Mouse (Mus musculus) heart, embryonic 15.5 days (tissue): ENCODE measurements around the gene E2f3. TPM values are rescaled to one million over a fixed set of nuclear protein-coding genes. Genes with fewer than 3 reads are reported as not detected.

Experiments used
- ATAC-seq: fragments of 200-750 bp; cut with Nextera tagmentation; replicated peaks from 2 replicates; pipeline ENCODE4 v1.8.0; 2017; ENCODE audit warnings: low read depth, moderate TSS enrichment; ENCODE audit not compliant: insufficient number of reproducible peaks, insufficient read depth, low FRiP score
- H3K27ac ChIP-seq: fragments of 300-500 bp; sonication (generic); 2 replicates; pipeline ENCODE4 v1.5.1; 2015; ENCODE audit warnings: mild to moderate bottlenecking, inconsistent platforms
- H3K27me3 ChIP-seq: fragments of 300-500 bp; sonication (generic); 2 replicates; pipeline ENCODE4 v1.6.1; 2015; ENCODE audit warnings: inconsistent platforms
- H3K36me3 ChIP-seq: fragments of 300-500 bp; sonication (generic); 2 replicates; pipeline ENCODE4 v1.6.1; 2015; ENCODE audit warnings: mild to moderate bottlenecking, inconsistent platforms
- H3K4me1 ChIP-seq: fragments of 300-500 bp; sonication (generic); replicated peaks from 2 replicates; pipeline ENCODE4 v1.6.1; 2015; ENCODE audit warnings: inconsistent platforms
- H3K4me2 ChIP-seq: fragments of 300-500 bp; sonication (generic); 2 replicates; pipeline ENCODE4 v1.6.1; 2015; ENCODE audit warnings: inconsistent platforms, mild to moderate bottlenecking, moderate library complexity
- H3K4me3 ChIP-seq: fragments of 300-500 bp; sonication (generic); 2 replicates; pipeline ENCODE4 v1.5.1; 2015; ENCODE audit warnings: mild to moderate bottlenecking, inconsistent platforms
- H3K9ac ChIP-seq: fragments of 300-500 bp; sonication (generic); 2 replicates; pipeline ENCODE4 v1.6.1; 2015; ENCODE audit warnings: mild to moderate bottlenecking, inconsistent platforms
- H3K9me3 ChIP-seq: fragments of 300-500 bp; sonication (generic); replicated peaks from 2 replicates; pipeline ENCODE4 v1.6.1; 2016; ENCODE audit warnings: inconsistent platforms
- WGBS: fragments of 180-500 bp; shearing (Covaris S2); methylation state at CpG from one replicate; pipeline ENCODE4 v1.1.7; 2015; ENCODE audit warnings: mixed read lengths; 5-methylcytosine and 5-hydroxymethylcytosine counted together
- polyA plus RNA-seq: library from polyadenylated mRNA; unstranded; fragments of >200 nt; fragmentation: Nextera tagmentation; extraction: Ambion mirVana; gene quantifications from 2 replicates; pipeline ENCODE4 v1.2.1, GENCODE M21; 2015

The E2f3 gene
- polyA plus RNA-seq, 1 experiment from 2014 or later = 6.9 TPM

GRCm38 (mm10) chr13:29977358-29977757 lies 8.5 kb downstream of the E2f3 start:
- Histone ChIP-seq H3K4me2 (no peak overlapping the region), H3K4me3 (no peak overlapping the region), H3K27ac (no peak overlapping the region), H3K27me3 (no peaks in the 10 kb centered on the region), H3K9ac (no peak overlapping the region), H3K4me1 (peaks cover 57% of the 10 kb centered on the region), H3K36me3 (no peaks in the 10 kb centered on the region), H3K9me3 (no peaks in the 10 kb centered on the region)
- no peak for ATAC-seq
- 75% methylated on average over 11 of the region's 11 CpGs for WGBS

DNA sequence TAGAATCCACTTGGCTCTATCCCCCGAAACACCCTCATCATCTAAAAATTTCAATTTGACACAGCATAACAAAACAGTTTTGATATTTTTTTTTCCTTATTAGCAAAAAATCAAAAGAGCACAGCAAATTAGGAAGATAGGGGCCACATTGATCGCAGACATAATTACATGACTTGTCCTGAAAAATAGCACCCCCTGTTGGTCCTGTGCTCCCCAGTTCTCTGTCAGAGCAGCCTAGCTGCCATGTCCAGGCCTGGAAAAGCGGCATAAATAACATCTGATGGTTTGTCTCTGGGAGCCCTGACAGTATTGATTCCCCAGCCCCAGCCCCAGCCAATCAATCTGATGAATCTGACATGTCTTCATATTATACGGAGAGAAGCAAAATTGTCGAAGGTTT lies 11.8 kb downstream of the E2f3 start:
- H3K27me3 ChIP-seq = no peaks in the 10 kb centered on the region

DNA sequence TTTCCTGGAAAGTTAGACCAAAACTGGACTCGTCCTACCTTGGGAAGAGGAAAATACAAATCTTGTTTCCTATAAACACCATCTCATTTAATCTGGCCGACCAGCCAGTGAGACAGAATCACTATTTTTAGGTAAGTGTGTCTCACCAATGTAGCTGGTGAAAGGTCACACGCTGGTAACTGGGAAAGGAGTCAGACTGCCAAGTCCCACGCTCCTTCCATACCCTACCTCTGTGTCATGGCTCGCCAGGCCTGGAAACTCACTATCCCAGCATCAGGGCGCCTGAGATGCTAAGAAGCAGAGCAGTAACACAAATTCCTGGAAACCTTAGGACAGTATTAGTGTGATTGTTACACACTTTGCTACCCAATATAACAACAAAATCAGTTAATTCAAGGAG lies 12.3 kb downstream of the E2f3 start:
- no peak overlapping the region for H3K27ac ChIP-seq
- H3K9ac ChIP-seq = no peak overlapping the region
- 66% methylated on average over 6 of the region's 6 CpGs for WGBS
- H3K27me3 ChIP-seq = no peaks in the 10 kb centered on the region
- H3K4me2 ChIP-seq = no peak overlapping the region
- ATAC-seq = no peak
- H3K4me1 ChIP-seq = peaks cover 30% of the 10 kb centered on the region
- no peaks in the 10 kb centered on the region for H3K9me3 ChIP-seq
- no peak overlapping the region for H3K4me3 ChIP-seq
- H3K36me3 ChIP-seq = no peaks in the 10 kb centered on the region

More for the DNA sequence above, 11.8 kb downstream of the E2f3 start:
- Histone ChIP-seq H3K4me1 (peaks cover 30% of the 10 kb centered on the region), H3K4me3 (no peak overlapping the region), H3K9me3 (no peaks in the 10 kb centered on the region), H3K27ac (no peak overlapping the region), H3K9ac (no peak overlapping the region), H3K36me3 (no peaks in the 10 kb centered on the region), H3K4me2 (no peak overlapping the region)
- ATAC-seq = no peak
- 85% methylated on average over 5 of the region's 5 CpGs for WGBS

GRCm38 (mm10) chr13:29970333-29970732 lies 15.5 kb downstream of the E2f3 start:
- H3K9ac ChIP-seq = no peak overlapping the region
- WGBS = 89% methylated on average over 7 of the region's 7 CpGs
- H3K27me3 ChIP-seq = no peaks in the 10 kb centered on the region
- H3K4me1 ChIP-seq = peaks cover 22% of the 10 kb centered on the region
- H3K4me2 ChIP-seq = no peak overlapping the region
- H3K27ac ChIP-seq = no peak overlapping the region
- H3K36me3 ChIP-seq = peaks cover 3% of the 10 kb centered on the region; the same call in 1 of the 2 replicates
- H3K4me3 ChIP-seq = no peak overlapping the region
- H3K9me3 ChIP-seq = no peaks in the 10 kb centered on the region
- no peak for ATAC-seq

DNA sequence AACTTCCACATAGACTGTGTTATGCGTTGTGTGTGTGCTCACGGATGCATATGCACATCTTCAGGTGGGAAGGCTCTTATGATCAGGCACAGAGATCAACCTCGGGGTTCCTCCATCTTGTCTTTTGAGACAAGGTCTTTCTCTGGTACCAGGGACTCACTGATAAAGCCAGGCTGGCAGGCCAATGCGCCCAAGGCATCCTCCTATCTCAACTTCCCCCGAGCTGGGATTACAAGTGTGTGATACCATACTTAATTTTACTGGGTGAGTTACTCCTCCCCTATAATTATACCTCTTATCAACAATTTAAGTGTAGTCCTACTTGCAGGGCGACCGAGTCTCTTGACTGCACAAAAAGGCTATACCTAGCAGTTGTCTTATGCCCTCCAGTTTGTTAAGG lies 17.2 kb downstream of the E2f3 start:
- H3K9me3 ChIP-seq = no peaks in the 10 kb centered on the region
- H3K36me3 ChIP-seq = peaks cover 3% of the 10 kb centered on the region; the same call in 1 of the 2 replicates
- H3K4me3 ChIP-seq = no peak overlapping the region
- H3K4me1 ChIP-seq = peaks cover 17% of the 10 kb centered on the region
- H3K9ac ChIP-seq = no peak overlapping the region
- ATAC-seq = no peak
- no peaks in the 10 kb centered on the region for H3K27me3 ChIP-seq
- H3K27ac ChIP-seq = no peak overlapping the region
- 58% methylated on average over 7 of the region's 7 CpGs for WGBS
- H3K4me2 ChIP-seq = no peak overlapping the region

DNA sequence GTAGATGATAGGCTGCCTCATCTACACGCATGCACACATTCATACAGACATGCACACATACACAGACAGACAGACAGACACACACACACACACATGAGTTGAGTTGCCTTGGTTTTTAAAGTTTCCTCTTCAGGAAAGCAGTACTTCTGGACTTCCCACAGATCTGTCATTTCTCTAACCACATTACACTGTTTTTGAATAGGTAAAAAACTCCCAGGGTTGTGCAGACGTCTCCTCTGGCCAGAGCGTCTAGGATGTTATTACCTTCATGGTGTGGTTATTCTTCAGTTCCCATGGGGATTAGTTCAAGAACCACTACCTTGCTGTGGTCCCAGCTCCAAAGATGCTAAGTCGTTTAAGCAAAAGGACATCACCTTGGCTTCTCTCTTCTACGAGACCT lies 18.5 kb downstream of the E2f3 start:
- no peak overlapping the region for H3K9ac ChIP-seq
- H3K27me3 ChIP-seq = no peaks in the 10 kb centered on the region
- H3K9me3 ChIP-seq = no peaks in the 10 kb centered on the region
- peaks cover 7% of the 10 kb centered on the region for H3K36me3 ChIP-seq
- H3K4me3 ChIP-seq = no peak overlapping the region
- H3K4me2 ChIP-seq = no peak overlapping the region
- ATAC-seq = no peak
- H3K4me1 ChIP-seq = peaks cover 15% of the 10 kb centered on the region
- WGBS = 67% methylated on average over 5 of the region's 5 CpGs
- no peak overlapping the region for H3K27ac ChIP-seq

GRCm38 (mm10) chr13:29966966-29967365 lies 18.9 kb downstream of the E2f3 start:
- Histone ChIP-seq H3K27me3 (no peaks in the 10 kb centered on the region), H3K36me3 (peaks cover 7% of the 10 kb centered on the region), H3K4me3 (no peak overlapping the region), H3K27ac (no peak overlapping the region), H3K9ac (no peak overlapping the region), H3K4me2 (no peak overlapping the region), H3K4me1 (peaks cover 15% of the 10 kb centered on the region), H3K9me3 (no peaks in the 10 kb centered on the region)
- WGBS = 66% methylated on average over 8 of the region's 8 CpGs
- peak; percentile 58 for ATAC-seq

DNA sequence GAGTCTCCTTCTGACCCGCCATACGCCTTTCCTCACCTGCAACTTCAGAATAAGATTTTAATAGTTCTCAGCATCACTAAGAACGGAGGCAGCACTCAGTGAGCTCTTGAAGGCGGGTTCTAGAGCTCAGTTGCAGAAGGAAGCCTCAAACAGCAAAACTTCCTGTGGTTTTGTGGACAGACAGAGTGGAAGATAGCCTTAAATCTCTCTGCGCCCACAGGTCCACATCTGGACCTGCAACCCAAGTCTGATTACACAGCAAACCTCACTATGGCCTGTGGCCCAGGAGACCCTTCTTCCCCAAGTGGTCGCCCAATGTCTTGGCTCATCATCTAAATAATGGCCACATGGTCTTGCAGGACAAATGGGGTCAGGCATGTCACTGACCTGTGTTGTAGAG lies 21.8 kb downstream of the E2f3 start:
- Histone ChIP-seq H3K27me3 (no peaks in the 10 kb centered on the region), H3K9me3 (no peaks in the 10 kb centered on the region), H3K4me3 (no peak overlapping the region), H3K9ac (no peak overlapping the region), H3K27ac (no peak overlapping the region), H3K4me1 (peaks cover 18% of the 10 kb centered on the region), H3K36me3 (peaks cover 7% of the 10 kb centered on the region), H3K4me2 (no peak overlapping the region)
- no peak for ATAC-seq
- 84% methylated on average over 6 of the region's 6 CpGs for WGBS

GRCm38 (mm10) chr13:29960416-29960815 lies 25.4 kb downstream of the E2f3 start:
- no peak overlapping the region for H3K27ac ChIP-seq
- peaks cover 4% of the 10 kb centered on the region; the same call in 1 of the 2 replicates for H3K36me3 ChIP-seq
- WGBS = 90% methylated on average over 6 of the region's 6 CpGs
- no peak overlapping the region for H3K4me3 ChIP-seq
- H3K9me3 ChIP-seq = no peaks in the 10 kb centered on the region
- ATAC-seq = no peak
- no peak overlapping the region for H3K4me2 ChIP-seq
- H3K4me1 ChIP-seq = peaks cover 8% of the 10 kb centered on the region; the same call in 1 of the 2 replicates
- H3K9ac ChIP-seq = no peak overlapping the region
- no peaks in the 10 kb centered on the region for H3K27me3 ChIP-seq

DNA sequence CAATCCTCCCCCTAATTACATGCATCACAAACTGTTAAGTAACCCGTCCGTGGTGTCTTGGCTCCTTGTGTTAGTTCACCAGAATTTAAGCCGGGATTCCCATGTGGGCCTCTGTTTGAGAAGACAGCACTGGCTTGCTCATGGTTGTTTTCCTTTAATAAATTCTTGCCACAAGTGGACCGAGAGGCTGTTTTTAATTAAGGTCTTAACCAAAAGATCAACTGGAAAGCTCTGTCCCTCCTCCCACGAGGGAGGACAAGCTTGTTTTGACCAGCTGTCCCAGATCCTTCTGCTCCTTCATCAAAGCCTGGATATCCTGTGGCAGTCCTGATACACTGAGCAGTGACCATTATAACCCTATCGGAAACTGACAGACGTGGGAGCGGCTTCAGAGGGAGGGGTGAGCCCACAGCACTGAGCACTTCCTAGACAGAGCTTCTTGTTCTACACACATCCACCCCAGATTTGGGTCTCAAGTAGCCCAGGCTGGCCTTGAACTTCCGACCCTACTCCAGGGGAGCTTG lies 28.1 kb downstream of the E2f3 start:
- H3K27ac ChIP-seq = no peak overlapping the region

DNA sequence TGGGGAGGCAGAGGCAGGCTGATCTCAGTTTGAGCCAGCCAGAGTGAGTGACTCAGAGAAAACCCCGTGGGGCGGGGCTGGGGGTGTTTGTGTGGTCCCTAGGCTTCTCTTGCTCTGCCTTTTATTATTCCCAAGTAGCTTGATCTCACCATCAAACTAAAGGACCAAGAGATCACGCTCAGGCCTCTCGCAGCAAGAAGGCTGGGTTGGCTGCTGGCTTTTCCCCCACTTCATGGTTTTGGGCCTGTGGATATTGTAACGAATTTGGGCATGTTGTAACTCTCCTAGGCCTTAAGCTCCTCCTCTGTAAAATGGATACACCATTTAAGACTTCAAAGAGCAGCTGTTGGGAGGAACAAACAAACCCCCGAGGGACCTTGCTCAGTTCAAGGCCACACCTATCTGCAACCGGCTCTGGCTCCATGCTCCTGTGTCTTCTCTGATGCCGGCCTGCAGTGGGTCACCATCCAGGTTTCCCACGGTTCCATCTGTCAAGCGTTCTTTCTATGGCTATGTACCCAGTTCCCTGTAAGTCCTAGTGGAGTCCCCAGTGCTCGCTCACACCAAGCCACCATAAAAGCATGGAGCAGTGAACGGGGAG lies 28.9 kb downstream of the E2f3 start:
- Histone ChIP-seq H3K36me3 (no peaks in the 10 kb centered on the region), H3K9me3 (no peaks in the 10 kb centered on the region), H3K4me3 (no peak overlapping the region), H3K4me1 (peaks cover 8% of the 10 kb centered on the region; the same call in 1 of the 2 replicates), H3K27me3 (no peaks in the 10 kb centered on the region), H3K27ac (no peak overlapping the region), H3K4me2 (no peak overlapping the region), H3K9ac (no peak overlapping the region)
- ATAC-seq = no peak
- WGBS = 87% methylated on average over 12 of the region's 12 CpGs

More for the DNA sequence above, 28.1 kb downstream of the E2f3 start:
- H3K9me3 ChIP-seq = no peaks in the 10 kb centered on the region
- no peaks in the 10 kb centered on the region for H3K27me3 ChIP-seq
- H3K36me3 ChIP-seq = peaks cover 2% of the 10 kb centered on the region; the same call in 1 of the 2 replicates
- no peak overlapping the region for H3K9ac ChIP-seq
- H3K4me3 ChIP-seq = no peak overlapping the region
- H3K4me1 ChIP-seq = peaks cover 8% of the 10 kb centered on the region; the same call in 1 of the 2 replicates
- 60% methylated on average over 9 of the region's 9 CpGs for WGBS
- ATAC-seq = no peak
- no peak overlapping the region for H3K4me2 ChIP-seq

DNA sequence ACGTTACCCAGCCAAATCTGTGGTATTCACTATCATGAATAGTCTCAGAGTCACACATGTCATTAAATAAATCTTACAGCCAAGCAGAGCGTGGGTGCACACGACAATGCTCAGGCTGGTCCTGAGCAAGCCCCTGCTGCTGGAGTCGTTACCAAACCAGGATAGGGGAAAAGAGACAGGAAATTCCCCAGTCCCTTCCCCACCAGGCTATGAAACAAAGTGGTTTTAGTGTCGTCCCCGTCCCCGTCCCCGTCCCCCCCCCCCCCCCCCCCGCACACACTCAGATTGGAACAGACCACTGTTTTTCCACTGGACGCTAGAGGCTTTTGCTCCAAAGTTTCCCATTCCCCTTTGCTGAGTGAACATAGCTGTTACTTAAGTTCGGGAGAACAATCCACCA lies 30.6 kb downstream of the E2f3 start:
- H3K9me3 ChIP-seq = no peaks in the 10 kb centered on the region
- no peak overlapping the region for H3K27ac ChIP-seq
- H3K27me3 ChIP-seq = no peaks in the 10 kb centered on the region
- no peak for ATAC-seq
- WGBS = 62% methylated on average over 10 of the region's 11 CpGs
- no peaks in the 10 kb centered on the region for H3K36me3 ChIP-seq
- peaks cover 8% of the 10 kb centered on the region; the same call in 1 of the 2 replicates for H3K4me1 ChIP-seq
- H3K4me2 ChIP-seq = no peak overlapping the region
- H3K4me3 ChIP-seq = no peak overlapping the region
- H3K9ac ChIP-seq = no peak overlapping the region
